Mouse (Mus musculus) heart, postnatal 25 days (tissue): Measurements from ENCODE around the gene Tyk2. TPM values are rescaled to one million over a fixed set of nuclear protein-coding genes. Genes with fewer than 3 reads are reported as not detected.

ENCODE experiments used
- DNase-seq: peaks from one replicate; pipeline ENCODE4 v3.0.0; 2022; ENCODE audit warnings: low spot score
- intact Hi-C: fragments of 180-260 bp; cut with DNase I; formaldehyde crosslinking; loops from one replicate; pipeline ENCODE4 v1.15.1; 2025
- total RNA-seq, 2 experiments: library from RNA; stranded (reverse); gene quantifications; 2 replicates each; pipeline ENCODE4 v1.2.3; 2021

Gene Tyk2
- total RNA-seq: 1 to 10 TPM; 8.5 to 8.6 TPM

DNA sequence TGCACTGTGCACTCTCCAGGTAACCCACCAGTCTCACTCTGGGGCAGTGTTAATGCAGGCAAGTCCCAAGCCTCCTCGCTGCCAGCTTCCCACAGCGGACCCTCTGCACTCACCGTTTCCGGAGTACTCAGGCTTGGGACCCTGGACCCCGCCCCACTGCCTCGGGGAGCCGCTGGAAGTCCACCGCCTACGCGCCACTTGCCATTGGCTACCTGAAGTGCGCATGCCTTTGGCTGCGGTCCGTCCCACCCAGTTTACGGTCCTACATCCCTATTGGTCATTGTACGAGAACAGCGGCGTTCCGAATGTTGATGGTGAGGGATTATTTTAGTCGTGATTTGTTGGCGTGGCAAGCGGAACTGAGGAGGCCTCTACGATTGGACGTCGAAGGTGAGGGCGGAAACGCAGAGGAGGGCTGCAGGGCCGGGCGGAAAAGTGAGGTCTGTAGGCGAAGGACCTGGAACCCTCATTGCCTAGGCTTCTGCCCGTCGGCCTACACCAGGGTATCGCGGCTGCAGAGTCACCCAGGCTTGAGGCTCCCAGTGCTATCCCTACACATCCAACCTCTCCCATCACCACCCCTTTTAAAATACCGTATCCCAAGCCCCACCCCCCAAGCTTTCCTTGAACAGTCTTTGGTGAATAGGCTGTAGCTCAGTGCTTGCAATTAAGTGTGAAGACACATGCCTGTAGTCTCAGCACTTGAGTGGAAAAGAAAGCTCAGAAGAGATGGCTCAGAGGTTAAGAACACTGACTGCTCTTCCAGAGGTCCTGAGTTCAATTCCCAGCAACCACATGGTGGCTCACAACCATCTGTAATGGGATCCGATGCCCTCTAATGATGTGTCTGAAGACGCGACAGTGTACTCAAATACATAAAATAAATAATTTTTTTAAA lies at the start of gene Tyk2:
TSS of gene Tyk2 (minus strand) at position 185 of the 898 bp plus-strand sequence.
- intact Hi-C loops: no loop called here

DNA sequence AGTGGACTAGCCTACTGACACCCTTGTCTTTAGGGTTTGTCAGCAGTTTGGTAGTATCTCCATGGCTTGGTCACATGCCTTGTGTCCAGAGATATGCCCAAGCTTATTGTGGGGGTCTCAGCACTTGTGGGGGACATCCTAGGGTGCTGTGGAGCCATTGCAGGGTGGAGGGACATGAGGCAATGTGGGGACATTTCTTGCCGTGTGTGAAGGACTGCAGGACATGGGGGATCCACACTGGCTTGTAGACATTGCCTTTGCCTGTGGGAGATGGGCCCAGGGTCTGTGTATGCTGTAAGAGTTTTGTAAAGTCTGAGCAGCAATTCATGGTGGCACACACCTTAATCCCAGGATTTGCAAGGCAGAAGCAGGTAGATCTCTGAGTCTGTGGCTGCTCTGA lies 49.8 kb upstream of the Tyk2 start:
- intact Hi-C loops: no loop called here
- DNase-seq: no peak

More for the DNA sequence above, at the start of gene Tyk2:
- DNase-seq: peak; percentile 92

DNA sequence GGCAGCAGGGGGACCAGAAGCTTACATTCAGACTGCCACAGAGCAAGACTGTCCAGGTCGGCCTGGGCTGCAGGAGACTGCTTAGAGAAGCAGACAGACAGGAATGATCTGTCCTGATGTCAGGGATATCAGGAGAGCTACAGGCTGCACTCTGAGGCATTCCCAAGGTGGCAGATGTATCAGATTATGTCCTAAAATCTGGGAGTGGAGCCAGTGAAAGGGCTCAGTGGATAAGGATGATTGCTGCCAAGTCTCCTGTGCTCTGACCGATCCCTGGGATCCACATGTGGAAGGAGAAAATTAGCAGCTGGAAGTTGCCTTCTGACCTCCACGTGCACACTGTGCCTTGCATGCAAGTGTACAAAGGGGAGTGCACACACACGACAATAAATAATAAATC lies 49.4 kb upstream of the Tyk2 start:
- intact Hi-C loops: no loop called here
- no peak for DNase-seq

DNA sequence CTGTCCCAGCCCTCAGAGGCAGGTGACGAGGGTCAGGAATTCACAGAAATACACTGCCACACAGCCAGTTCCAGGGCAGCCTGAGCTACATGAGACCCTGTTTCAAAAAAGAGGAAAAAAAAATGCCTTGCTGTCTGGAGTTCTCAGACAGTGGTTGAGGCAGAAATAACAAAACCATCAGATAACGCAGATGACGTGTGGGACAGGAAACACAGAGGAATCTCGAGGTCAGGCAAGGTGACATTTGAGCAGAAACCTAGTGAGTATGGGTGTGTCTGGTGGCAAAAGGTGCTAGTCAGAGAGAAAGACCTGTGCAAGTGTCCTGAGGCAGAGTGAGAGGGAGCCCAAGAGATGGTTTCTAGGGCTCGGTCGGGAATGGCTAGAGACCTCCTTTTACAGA lies 41.3 kb upstream of the Tyk2 start:
- intact Hi-C loops: no loop called here
- DNase-seq: no peak

DNA sequence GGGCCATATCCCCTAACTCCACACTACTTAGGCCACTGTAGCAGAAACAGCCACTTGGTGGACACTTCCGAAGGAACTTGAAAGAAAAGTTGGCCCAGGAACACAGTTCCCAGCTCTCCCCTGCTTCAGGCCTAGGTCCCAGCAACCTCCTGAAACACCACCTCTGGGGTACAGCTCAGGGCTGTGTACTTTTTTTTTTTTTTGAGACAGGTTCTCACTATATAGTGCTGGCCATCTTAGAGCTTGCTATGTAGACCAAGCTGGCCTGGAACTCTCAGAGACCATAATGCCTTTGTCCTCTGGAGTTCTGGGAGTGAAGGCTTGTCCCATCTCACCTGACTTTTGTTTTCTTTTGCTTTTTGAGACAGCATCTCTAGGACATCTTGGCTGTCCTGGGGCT lies 38.1 kb upstream of the Tyk2 start:
- DNase-seq: no peak
- intact Hi-C loops: no loop called here

DNA sequence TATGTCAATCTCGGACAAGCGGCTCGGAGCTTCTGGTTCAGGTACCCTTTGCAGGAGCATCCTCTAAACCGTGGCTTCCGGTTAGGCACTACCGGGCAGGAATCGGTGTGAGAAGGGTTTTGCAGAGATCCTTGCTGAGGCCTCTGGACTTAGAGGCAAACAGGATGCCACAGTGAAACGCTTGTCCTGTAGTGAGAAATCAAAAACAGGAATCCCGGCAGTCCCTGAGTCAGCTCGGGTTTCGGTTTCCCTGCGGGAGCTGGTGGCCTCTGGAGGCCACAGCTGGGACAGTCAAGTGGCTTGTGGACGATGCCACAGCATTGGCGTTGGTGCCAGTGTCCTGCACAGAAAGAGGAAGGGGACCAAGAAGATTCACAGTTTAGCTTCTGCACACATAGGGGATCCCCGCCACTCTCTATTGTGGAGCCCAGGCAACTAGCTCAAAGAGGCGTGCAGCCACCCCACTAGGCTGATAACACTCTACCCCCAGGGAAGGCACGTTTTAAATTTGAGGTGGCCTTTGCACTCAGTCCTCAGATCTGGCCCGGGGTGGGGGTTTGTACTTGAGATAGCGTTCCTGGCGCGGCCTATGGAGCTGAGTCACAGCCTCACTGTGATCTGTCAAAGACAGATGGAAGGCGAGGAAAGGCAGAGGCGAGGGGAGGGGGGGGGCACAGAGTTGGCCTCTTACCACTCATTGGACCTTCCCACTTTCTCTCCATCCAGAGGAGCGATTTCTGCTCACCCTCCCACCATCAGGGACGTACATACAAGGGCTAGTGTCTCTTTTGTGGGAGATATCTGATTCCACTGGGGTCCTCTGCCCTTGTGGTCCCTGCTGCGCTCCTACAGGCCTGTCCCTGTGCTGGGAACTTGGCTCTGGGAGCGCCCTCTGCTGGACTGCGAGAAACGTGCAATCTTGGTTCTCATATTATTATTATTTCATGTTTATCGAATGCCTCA lies 37.4 kb upstream of the Tyk2 start:
- peak; percentile 57 for DNase-seq
- intact Hi-C loops: no loop called here

DNA sequence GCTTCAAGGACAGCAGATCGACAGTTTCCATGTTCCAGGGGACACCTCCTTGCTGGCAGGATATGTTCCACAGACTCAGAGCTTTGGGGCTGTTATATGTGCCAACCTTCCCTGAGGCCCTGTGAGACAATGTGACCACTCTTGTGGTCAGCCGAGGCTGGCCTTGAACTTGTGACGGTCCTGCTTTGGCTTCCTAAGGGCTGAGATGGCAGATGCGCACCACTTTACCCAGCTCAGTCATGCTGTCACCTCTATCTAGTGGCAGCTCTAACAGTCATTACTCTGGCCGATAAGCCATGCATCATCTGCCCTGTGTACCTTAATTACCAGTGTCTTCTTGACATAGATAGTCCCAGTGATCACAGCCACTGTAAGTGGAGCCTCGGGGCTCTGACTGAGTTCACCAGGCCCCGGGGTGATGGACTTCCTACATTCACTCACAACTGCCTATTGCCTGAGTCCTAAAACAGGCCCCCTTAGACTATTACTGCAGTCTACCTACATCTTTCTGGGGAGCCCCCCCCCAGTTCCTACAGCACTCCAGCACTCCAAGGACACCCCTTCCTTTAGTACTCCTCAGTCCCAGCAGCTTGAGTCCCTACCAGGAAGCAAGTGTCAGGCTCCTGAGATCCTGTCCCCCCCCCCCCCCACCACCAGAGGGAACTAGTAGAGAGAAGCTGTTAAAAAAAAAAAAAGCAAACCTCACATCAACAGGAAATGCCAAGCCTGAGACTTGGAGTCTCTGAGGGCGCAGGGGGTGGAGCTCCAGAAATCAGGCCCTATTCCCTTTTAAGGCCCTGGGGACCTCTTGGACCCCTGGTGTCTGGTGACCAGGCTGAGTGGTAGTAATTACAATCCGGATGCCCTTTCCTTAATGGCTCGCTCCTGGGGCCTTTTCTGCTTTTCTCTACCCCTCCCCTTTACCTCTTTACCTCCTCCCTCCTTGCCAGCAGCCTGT lies 36.4 kb upstream of the Tyk2 start:
- DNase-seq: no peak
- intact Hi-C loops: no loop called here

DNA sequence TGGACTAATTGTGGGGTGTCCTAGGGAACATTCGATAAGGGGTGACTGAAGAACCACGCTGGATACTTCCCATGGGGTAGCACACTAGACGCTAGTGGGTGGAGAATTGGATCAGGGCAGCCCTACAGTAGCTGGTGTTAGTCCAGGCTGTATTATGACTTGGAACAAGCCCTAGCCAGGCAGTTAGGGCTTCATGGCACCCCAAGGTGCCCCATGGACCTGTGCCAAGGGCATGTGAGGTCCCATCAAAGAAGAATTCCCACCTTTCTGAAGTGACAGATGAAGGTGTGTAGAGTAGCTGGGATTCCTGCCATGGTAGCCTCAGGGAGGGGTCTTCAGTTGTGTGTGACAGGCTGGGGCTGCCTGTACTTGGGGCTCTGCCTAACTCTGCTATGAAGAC lies 35.5 kb upstream of the Tyk2 start:
- intact Hi-C loops: loop anchor here (1.0 kb wide), 1 partner anchor 12 kb away; no protein-coding TSS in a partner anchor
- no peak for DNase-seq

DNA sequence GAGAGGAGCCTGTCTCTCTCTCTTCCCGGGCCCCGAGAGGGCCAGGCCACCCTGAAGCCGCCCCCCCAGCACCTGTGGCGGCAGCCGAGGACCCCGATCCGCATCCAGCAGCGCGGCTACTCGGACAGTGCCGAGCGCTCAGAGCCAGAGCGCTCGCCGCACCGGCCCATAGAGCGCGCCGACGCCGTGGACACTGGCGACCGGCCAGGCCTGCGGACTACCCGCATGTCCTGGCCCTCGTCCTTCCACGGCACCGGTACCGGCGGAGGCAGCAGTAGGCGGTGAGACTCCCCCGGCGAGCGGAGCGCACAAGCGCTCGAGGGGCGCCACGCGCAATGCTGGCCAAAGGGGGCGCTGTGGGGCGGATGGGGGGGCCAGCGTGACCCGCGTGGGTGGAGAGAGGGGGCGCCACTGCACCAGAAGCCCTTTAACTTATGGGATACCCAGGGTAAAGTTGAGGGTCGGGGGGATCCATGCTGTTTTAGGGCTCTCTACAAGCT lies 35.0 kb upstream of the Tyk2 start:
- intact Hi-C loops: loop anchor here (1.0 kb wide), 1 partner anchor 12 kb away; no protein-coding TSS in a partner anchor
- no peak for DNase-seq

DNA sequence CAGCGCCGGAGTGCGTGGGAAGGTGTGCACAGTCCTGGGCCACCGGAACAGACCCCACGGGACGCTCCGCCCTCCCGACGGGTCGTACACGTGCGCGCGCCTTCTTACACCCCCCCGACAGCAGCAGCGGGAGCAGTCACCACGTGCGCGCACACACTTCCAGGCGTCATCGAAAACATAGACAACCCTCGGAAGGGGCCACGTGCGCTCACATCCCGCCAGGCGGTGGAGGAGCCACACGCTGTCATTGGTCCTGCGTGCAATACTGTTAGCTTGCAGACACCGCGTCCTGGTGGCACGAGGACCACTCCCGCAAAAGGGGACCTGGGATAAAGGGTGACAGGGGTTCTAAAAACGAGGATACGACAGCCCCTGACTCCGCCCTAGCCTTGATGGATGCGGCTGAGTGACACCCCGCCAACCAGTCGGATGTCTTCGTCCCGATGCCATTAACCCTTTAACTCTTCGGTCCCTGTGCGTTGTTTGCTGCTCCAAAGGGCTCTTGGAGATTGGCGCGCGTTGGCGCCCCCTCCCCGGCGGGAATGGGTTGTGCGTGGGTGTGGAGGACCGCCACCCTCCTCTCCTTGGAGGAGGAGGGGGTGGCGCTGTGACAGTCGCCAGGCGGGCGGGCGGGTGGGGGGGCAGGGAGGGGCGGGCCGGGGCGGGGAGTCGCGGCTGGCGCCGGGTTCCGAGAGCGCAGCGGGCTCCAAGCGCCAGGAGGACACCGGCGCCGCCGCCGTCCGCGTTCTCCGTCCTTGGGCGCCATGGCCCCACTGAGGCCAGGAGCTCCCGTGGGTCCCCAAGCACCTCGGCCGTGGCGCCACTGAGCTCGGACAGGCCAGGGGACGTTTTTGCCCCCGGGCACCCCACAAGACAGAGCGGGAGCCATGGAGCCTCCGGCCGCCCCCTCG lies 34.3 kb upstream of the Tyk2 start, which contains the start of gene Pde4a:
TSS of gene Pde4a (plus strand) at position 674 of the 911 bp plus-strand sequence.
- intact Hi-C loops: no loop called here
- DNase-seq: no peak

DNA sequence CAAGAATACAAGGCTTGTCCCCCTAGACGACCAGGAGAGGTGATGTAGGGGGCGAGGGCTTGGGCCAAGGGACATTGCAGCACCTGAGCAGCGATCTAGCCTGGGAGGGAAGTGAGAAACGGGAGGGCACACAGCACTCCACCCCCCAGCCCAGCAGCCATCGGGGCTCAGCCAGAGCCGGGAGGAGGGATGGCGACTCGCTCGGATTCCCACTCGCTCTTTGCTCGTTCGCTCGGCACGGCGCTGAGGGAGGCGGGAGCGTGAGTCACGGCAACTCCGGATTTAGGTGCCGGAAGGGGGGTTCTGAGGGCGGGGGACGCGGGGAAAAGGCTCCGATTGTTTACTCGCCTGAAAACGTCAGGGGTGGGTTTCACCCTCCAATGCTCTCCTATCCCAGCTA lies 33.0 kb upstream of the Tyk2 start:
- intact Hi-C loops: no loop called here
- DNase-seq: no peak

DNA sequence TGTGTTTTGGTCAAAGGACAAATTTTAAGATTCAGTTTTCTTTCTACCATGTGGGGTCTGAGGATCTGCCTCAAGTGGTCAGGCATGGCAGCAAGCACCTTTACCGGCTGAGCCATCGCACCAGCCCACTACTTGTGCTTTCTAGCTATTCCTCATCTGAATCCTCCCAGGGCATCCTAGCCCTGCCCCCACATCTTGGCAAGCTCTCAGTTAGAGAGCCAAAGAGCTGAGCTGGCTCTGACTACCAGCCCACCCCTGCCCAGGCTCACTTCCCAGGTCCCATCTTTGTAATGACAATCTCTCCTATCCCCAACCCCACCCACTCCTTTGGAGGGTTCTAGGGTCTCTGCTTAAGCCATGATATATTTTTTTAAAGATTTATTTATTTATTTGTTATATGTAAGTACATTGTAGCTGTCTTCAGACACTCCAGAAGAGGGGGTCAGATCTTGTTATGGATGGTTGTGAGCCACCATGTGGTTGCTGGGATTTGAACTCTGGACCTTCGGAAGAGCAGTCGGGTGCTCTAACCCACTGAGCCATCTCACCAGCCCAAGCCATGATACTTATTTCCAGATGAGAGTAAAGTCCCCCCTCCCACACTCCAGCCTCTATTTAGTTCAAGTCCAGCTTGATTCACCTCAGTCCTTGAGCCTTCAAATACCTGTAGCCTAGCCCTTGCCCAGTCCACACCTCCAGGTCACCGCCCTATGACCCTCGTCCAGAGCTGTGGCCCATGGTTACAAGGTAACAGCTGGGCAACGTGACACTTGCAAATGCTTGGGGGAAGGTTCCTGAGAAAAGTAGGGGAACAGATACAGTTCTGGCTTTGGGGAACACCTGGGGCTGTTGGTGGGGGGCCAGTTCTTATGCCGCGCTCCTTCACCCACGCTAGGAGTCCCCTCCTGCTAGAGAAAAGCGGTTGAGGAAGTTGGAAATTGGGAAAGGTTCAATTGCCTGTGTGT lies 32.3 kb upstream of the Tyk2 start:
- no peak for DNase-seq
- intact Hi-C loops: no loop called here

DNA sequence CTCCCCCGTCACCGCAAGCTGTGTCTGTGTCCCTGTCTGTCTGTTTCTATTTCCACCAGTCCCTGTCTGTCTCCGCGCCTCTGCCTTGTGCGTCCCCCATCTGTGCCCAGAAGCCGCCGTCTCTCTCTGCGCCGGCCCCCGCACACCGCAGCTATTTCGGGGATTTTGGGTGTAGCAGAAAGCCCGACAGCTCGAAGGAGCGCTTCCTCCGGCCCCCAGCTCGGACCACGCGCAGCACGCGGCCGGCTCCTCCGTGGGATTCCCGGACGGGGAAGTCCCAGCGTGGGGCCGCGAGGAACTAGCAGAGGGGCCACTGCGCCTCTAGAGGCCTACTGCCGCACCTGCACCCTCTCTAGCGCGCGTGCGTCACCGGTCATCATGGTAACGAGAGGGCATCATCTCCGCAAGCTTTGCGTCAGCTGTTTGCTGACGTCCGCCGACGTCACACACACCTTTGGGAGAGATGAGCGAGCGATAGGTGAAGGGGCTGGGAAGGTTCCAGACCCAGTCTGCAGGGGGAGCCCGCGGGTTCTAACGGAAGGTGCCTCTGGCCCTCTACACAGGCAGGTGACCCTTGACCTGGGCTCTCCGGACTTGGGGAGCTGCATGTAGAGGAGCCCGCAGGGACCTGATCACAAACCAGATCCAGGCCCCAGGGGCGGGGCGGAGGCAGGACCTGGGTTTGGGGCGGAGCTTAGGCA lies 30.3 kb upstream of the Tyk2 start:
- DNase-seq: peak; percentile 69
- intact Hi-C loops: no loop called here

DNA sequence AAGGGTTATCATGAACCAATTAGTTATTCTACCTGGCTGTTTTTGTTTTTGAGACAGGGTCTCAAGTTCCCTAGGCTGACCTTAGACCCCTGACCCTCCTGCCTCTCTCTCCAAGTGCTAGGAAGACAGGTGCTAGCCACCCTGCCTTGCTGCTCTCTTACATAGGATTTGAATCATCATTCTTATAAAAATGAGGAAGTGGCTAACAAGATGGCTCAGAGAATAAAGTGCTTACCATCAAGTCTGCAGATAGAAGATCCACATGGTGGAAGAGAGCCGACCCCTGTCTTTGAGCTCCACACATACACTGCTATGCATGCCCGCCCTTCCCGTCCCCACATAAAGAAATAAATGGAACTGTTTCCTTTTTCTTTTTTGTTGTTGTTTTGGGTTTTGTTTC lies 23.7 kb upstream of the Tyk2 start:
- DNase-seq: no peak
- intact Hi-C loops: loop anchor here (1.0 kb wide), 1 partner anchor 12 kb away; no protein-coding TSS in a partner anchor

DNA sequence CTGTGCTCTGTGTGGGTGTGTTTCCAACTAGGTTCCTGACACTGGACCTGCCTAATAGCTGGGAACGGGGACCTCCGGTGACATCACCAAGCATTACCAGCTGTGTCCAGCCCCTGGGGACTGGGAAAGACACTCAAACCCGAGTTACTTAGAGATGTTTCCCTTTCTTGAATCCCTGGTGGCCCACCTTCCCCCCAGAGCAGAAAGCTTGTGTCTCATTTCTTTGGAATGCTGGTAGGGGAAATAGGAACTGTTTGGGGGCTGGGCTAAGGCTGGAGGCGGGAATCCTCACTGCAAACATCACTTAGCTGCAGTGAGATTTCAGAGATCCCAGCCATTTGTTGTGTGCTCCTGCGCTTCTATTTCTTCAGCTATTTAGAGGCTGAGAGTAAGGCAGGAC lies 22.8 kb upstream of the Tyk2 start:
- DNase-seq: no peak
- intact Hi-C loops: loop anchor here (1.0 kb wide), 1 partner anchor 12 kb away; no protein-coding TSS in a partner anchor

DNA sequence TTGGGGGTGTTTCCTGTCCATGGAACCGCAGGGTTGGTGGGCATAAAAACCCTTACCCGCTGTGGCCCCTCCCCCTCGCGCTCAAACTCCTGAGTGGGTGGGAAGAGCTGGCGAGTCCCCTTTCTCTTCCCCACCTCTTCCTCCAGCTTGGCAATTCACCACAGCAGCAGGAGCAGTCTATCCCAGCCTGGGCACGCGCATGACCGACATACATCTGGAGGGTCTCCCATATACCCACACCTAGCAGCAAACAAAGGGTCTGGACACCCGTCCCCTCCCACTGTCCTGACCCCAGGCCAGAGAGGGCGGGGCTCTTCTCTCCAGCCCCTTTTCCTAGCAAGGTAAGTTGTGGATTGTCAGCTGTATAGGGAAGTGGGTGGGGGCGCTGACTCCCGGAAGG lies 22.3 kb upstream of the Tyk2 start:
- DNase-seq: no peak
- intact Hi-C loops: no loop called here
